Mouse (Mus musculus) layer of hippocampus, adult 18-20 months (tissue): ENCODE results near the gene Chst10. TPM values are rescaled to one million over a fixed set of nuclear protein-coding genes. Genes with fewer than 3 reads are reported as not detected.

Experiments
- DNase-seq, 2 experiments: peaks; one replicate each; pipeline ENCODE4 v3.0.0; 2022; ENCODE audit warnings: low spot score in 2 of 2
- total RNA-seq, 2 experiments: library from RNA; stranded (reverse); gene quantifications; 2 replicates each; pipeline ENCODE4 v1.2.3; 2021

Chst10 gene
- total RNA-seq, 2 experiments from 2014 or later: 49.6 to 53.3 TPM

- DNase-seq: no peak
These were observed 80.3 kb downstream of the Chst10 start for GRCm38 (mm10) chr1:38817671-38818070.

- no peak for DNase-seq
These were observed 80.7 kb downstream of the Chst10 start for GRCm38 (mm10) chr1:38817268-38817667.

GRCm38 (mm10) chr1:38816306-38816705, 81.7 kb downstream of the Chst10 start:
- DNase-seq: no peak

Other genes starting within 250 kb of the Chst10 start
- gene Aff3, start 233.2 kb downstream of the Chst10 start, total RNA-seq: 100 to 1,000 TPM; 115 to 122 TPM
- gene Lonrf2, start 61.5 kb downstream of the Chst10 start, total RNA-seq: 100 to 1,000 TPM; 106 to 110 TPM
- gene Nms, start 41.0 kb upstream of the Chst10 start, total RNA-seq: not detected
- gene Pdcl3, start 87.4 kb upstream of the Chst10 start, total RNA-seq: 10 to 100 TPM; 32.1 to 35.8 TPM